Mouse (Mus musculus): ENCODE data around the gene Snapc3. TPM values are rescaled to one million over a fixed set of nuclear protein-coding genes. Genes with fewer than 3 reads are reported as not detected.
"Not testable (repeated sequence)": the region's sequence is repeated elsewhere in the genome, so short reads cannot be mapped to it uniquely, and the experiment has no call there.

Snapc3 gene
- total and polyA plus RNA-seq, 3 experiments = 12.0 to 16.9 TPM; not detected in 1

DNA sequence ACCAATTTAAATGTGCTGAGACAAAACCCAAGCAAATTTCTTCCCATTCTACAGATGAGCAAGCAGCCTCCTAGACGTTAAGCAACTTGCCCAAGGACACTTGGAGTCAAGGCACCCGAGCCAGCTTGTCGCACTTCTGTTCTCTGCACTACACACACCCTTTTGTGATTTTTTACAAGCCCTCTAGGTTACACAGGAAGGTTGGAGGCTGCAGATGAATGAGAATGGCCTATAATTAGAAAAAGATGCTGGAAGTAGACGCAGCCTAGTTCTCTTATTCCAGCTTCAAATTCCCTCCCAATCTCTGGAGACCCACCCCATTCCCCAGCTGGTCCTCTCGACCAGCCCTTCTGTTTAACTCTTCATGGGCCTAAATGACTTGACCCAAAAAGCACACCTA, 71.6 kb downstream of the Snapc3 start:
- H3K27ac ChIP-seq (ENCODE audit: control insufficient read depth, low read depth, low read length) = no peak overlapping the region
- no peak for DNase-seq (ENCODE audit: low read depth, low spot score)
- H3K4me1 ChIP-seq (ENCODE audit: control insufficient read depth in 1 of 2, insufficient read depth in 2 of 2, low read length in 2 of 2) = peaks cover 3 to 6% of the 10 kb centered on the region in 2 experiments
- TF ChIP-seq ZKSCAN1 (IDR thresholded peaks at IDR 0.05; ENCODE audit: low read depth, low read length) (no peak), BHLHE40 (IDR thresholded peaks at IDR 0.05; ENCODE audit: borderline replicate concordance, low read depth, low read length) (no peak), POLR2AphosphoS5 (IDR thresholded peaks at IDR 0.05; ENCODE audit: borderline replicate concordance, low read depth, low read length) (no peak), CHD1 (IDR thresholded peaks at IDR 0.05; ENCODE audit: low read depth, low read length) (no peak), RCOR1 (IDR thresholded peaks at IDR 0.05; ENCODE audit: low read depth, low read length) (no peak)
- H3K79me2 ChIP-seq (ENCODE audit: control insufficient read depth, insufficient read depth, low read length, poor library complexity) = peaks cover 18% of the 10 kb centered on the region
- no peaks in the 10 kb centered on the region for H3K9me3 ChIP-seq (replicated peaks; ENCODE audit: insufficient read depth, low read length)
- H3K9ac ChIP-seq (ENCODE audit: control insufficient read depth, low read depth, low read length, poor library complexity, severe bottlenecking) = no peak overlapping the region
- H3K36me3 ChIP-seq (ENCODE audit: control insufficient read depth in 1 of 2, insufficient read depth in 2 of 2, low read length in 2 of 2) = peaks cover 4 to 13% of the 10 kb centered on the region in 2 experiments; a peak in 3 of 4 replicates
- H3K27me3 ChIP-seq (ENCODE audit: control insufficient read depth in 1 of 2, insufficient read depth in 2 of 2, low read length in 2 of 2) = no peaks in the 10 kb centered on the region
- H3K4me3 ChIP-seq (ENCODE audit: control insufficient read depth in 1 of 2, insufficient read depth in 1 of 2, low read depth in 2 of 2, low read length in 2 of 2) = no peak overlapping the region

DNA sequence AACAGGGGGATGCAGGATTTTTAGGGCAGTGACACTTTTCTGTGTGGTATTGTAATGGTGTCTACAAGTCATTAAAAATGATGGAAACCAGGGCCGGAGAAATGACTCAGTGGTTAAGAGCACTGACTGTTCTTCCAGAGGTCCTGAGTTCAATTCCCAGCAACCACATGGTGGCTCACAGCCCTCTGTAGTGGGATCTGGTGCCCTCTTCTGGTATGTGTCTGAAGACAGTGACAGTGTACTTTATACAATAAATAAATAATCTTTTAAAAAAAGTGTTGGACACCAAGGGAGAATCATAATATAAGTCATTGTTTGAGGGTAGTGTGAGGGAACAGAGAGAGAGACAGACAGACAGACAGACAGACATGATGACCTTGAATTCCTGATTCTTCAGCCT, 75.6 kb downstream of the Snapc3 start:
- Histone ChIP-seq H3K9ac (ENCODE audit: control insufficient read depth, low read depth, low read length, poor library complexity, severe bottlenecking) (no peak overlapping the region), H3K27ac (ENCODE audit: control insufficient read depth, low read depth, low read length) (no peak overlapping the region), H3K36me3 (ENCODE audit: control insufficient read depth in 1 of 2, insufficient read depth in 2 of 2, low read length in 2 of 2) (no peaks in the 10 kb centered on the region), H3K79me2 (ENCODE audit: control insufficient read depth, insufficient read depth, low read length, poor library complexity) (no peaks in the 10 kb centered on the region), H3K9me3 (replicated peaks; ENCODE audit: insufficient read depth, low read length) (no peaks in the 10 kb centered on the region), H3K27me3 (ENCODE audit: control insufficient read depth in 1 of 2, insufficient read depth in 2 of 2, low read length in 2 of 2) (no peaks in the 10 kb centered on the region), H3K4me3 (ENCODE audit: control insufficient read depth in 1 of 2, insufficient read depth in 1 of 2, low read depth in 2 of 2, low read length in 2 of 2) (no peak overlapping the region), H3K4me1 (ENCODE audit: control insufficient read depth in 1 of 2, insufficient read depth in 2 of 2, low read length in 2 of 2) (peaks cover 0 to under 1% of the 10 kb centered on the region in 2 experiments; a peak in 1 of 4 replicates)
- peak; percentile 44 for DNase-seq (ENCODE audit: low read depth, low spot score)
- TF ChIP-seq ZC3H11A (IDR thresholded peaks at IDR 0.05; ENCODE audit: low read depth, low read length) (0 out of 2 replicates have a peak, but pooled peaks have one; percentile 18), CTCF (IDR thresholded peaks at IDR 0.05 in 2 of 3, conservative IDR thresholded peaks at IDR 0.05 in 1 of 3; ENCODE audit: control insufficient read depth in 1 of 3, insufficient read depth in 1 of 3, low read depth in 2 of 3, low read length in 3 of 3, poor library complexity in 1 of 3, severe bottlenecking in 1 of 3) (peak in 2 of 3 experiments; percentile 21 to 39; a peak in 3 of 6 replicates), JUND (IDR thresholded peaks at IDR 0.05; ENCODE audit: low read depth, low read length) (no peak), RAD21 (IDR thresholded peaks at IDR 0.05; ENCODE audit: low read depth, low read length) (peak; percentile 25), ZNF384 (IDR thresholded peaks at IDR 0.05; ENCODE audit: low read depth, low read length) (0 out of 2 replicates have a peak, but pooled peaks have one; percentile 29), SMC3 (IDR thresholded peaks at IDR 0.05; ENCODE audit: low read depth, low read length) (peak; percentile 30; the same call in 1 of the 2 replicates), MAX (IDR thresholded peaks at IDR 0.05; ENCODE audit: low read length) (no peak), MXI1 (IDR thresholded peaks at IDR 0.05; ENCODE audit: low read depth, low read length) (no peak), USF1 (IDR thresholded peaks at IDR 0.05; ENCODE audit: low read depth, low read length) (no peak)

DNA sequence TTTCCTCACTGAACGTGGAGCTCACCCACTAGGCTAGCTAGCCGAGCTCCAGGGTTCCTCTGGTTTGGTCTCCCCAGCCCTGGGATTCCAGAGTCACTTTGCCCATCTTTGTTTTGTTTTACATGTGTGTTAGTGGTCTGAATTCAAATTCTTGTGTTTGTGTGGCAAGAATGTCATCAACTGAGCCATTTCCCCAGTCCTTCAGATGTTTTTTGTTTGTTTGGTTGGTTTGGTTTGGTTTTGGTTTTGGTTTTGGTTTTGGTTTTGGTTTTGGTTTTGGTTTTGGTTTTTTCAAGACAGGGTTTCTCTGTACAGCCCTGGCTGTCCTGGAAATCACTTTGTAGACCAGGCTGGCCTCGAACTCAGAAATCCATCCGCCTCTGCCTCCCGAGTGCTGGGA, 79.5 kb downstream of the Snapc3 start:
- not testable (repeated sequence) for H3K4me3 ChIP-seq (ENCODE audit: control insufficient read depth in 1 of 2, insufficient read depth in 1 of 2, low read depth in 2 of 2, low read length in 2 of 2); DNase-seq (ENCODE audit: low read depth, low spot score); H3K9ac ChIP-seq (ENCODE audit: control insufficient read depth, low read depth, low read length, poor library complexity, severe bottlenecking)

More for the DNA sequence above, 79.5 kb downstream of the Snapc3 start:
- not testable (repeated sequence) for H3K36me3 ChIP-seq (ENCODE audit: control insufficient read depth in 1 of 2, insufficient read depth in 2 of 2, low read length in 2 of 2); H3K27me3 ChIP-seq (ENCODE audit: control insufficient read depth in 1 of 2, insufficient read depth in 2 of 2, low read length in 2 of 2); H3K79me2 ChIP-seq (ENCODE audit: control insufficient read depth, insufficient read depth, low read length, poor library complexity); H3K4me1 ChIP-seq (ENCODE audit: control insufficient read depth in 1 of 2, insufficient read depth in 2 of 2, low read length in 2 of 2); H3K9me3 ChIP-seq (replicated peaks; ENCODE audit: insufficient read depth, low read length); H3K27ac ChIP-seq (ENCODE audit: control insufficient read depth, low read depth, low read length)
